Mouse (Mus musculus): ENCODE measurements around the gene Usp49. TPM values are rescaled to one million over a fixed set of nuclear protein-coding genes. Genes with fewer than 3 reads are reported as not detected.
"Not testable (repeated sequence)": the region's sequence is repeated elsewhere in the genome, so short reads cannot be mapped to it uniquely, and the experiment has no call there.

Usp49 gene
- total RNA-seq, 2 experiments from 2014 or later = 3.2 to 3.3 TPM

GRCm38 (mm10) chr17:47633999-47634770 is 3.7 kb downstream of the Usp49 start:
- DNase-seq = no peak
- intact Hi-C loops (cut with DNase I) = loop anchor here (5.0 kb wide), 1 partner anchor 38 kb away; no protein-coding TSS in a partner anchor

DNA sequence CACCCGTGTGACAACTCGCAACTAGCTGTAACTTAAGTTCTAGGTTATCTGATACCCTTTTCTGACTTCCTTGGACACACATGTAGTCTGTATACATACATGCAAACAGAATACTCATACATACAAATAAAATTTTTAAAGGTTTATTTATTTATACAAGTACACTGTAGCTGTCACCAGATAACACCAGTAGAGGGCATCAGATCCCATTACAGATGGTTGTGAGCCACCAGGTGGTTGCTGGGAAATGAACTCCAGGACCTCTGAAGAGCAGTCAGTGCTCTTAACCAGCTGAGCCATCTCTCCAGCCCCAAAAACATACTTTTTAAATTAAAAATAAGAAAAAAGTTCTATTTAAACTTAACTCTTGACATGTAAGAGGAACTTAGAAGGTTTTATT is 12.5 kb downstream of the Usp49 start:
- intact Hi-C loops (cut with DNase I) = no loop called here

GRCm38 (mm10) chr17:47646683-47647082 is 16.2 kb downstream of the Usp49 start:
- peak; percentile 41 to 44 for DNase-seq
- intact Hi-C loops (cut with DNase I) = no loop called here

More for the DNA sequence above, 12.5 kb downstream of the Usp49 start:
- no peak for DNase-seq

DNA sequence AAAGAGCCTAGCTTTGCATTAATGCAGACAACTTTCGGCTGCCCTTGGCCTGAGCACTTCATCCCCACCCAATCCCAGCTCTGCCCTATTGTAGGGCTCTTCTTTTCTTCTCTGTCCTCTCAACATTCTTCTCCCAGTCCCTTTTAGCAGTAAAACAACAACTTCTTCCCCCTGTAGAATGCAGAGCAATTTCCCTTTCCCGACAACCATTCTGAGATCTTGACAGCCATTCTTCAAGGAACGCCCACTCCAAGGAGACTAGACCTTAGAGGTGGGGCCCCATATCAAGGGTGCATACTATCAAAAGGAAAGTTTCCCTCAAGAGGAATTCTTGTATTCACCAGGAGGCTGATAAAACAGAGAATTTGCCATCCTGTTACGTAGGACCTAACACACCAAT is 18.5 kb downstream of the Usp49 start:
- intact Hi-C loops (cut with DNase I) = no loop called here

GRCm38 (mm10) chr17:47651953-47652352 is 21.5 kb downstream of the Usp49 start:
- intact Hi-C loops (cut with DNase I) = no loop called here
- no peak for DNase-seq

More for the DNA sequence above, 18.5 kb downstream of the Usp49 start:
- no peak for DNase-seq

DNA sequence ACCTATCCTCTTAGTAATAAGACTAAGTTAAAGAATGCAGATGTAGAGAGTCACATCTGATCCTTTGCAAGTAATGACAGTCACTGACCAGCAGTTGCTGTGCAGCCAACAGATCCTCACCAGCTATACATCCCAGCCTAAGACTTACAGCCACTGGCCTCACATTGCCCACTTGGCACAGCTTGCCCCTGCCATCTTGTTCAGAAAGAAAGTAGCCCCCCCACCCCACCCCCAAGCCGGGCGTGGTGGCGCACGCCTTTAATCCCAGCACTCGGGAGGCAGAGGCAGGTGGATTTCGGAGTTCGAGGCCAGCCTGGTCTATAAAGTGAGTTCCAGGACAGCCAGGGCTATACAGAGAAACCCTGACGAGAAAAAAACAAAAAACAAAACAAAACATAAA is 23.9 kb downstream of the Usp49 start:
- DNase-seq; intact Hi-C loops (cut with DNase I): not testable (repeated sequence)

DNA sequence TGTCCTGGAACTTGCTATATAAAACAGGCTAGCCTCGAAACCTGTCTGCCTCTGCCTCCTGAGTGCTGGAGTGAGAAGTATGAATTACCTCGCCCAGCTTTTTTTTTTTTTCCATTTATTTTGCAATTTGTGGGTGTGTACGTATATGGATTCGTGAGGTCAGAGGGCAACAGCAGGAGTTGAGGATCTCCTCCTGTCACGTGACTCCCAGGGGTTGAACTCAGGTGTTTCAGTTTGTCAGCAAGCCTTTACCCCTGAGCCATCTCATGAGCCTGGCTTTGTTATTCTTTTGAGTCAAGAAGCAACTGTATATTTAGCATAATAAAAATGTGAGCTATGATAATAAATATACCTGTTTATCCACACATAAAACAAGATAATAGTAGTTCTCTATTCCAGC is 25.2 kb downstream of the Usp49 start:
- no peak for DNase-seq
- intact Hi-C loops (cut with DNase I) = no loop called here

GRCm38 (mm10) chr17:47657901-47658300 is 27.4 kb downstream of the Usp49 start:
- no peak for DNase-seq
- intact Hi-C loops (cut with DNase I) = no loop called here

- intact Hi-C loops (cut with DNase I) = no loop called here
- DNase-seq = no peak
Measured at GRCm38 (mm10) chr17:47658741-47659243, 28.3 kb downstream of the Usp49 start.

DNA sequence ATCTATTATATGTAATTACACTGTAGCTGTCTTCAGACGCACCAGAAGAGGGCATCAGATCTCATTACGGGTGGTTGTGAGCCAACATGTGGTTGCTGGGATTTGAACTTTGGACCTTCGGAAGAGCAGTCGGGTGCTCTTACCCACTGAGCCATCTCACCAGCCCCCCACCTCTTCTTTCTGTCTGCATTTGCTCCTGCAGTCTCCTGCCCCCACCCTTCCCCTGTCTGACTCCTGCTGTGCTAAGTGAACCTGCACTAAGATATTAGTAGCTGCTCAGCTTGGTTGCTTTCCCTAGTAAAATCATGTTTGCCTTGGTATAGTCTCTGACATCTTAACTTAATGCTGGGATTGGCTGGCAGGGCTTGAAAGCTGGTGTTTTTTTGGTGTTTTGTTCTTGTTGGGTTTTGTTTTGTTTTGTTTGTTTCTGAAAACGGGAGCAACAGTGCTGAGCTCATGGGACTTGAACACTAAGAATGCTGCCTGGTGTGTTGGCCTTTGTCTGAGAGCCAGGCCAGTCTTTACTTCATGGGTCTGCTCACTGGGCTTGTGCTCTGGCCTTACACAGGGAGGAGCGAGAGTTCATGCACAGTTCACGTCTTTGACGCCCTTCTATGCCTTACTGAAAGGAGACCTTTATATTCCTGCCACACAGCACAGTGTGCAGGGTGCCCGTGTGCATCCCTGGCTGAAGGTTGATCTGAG is 32.7 kb downstream of the Usp49 start:
- DNase-seq = no peak
- intact Hi-C loops (cut with DNase I) = no loop called here

DNA sequence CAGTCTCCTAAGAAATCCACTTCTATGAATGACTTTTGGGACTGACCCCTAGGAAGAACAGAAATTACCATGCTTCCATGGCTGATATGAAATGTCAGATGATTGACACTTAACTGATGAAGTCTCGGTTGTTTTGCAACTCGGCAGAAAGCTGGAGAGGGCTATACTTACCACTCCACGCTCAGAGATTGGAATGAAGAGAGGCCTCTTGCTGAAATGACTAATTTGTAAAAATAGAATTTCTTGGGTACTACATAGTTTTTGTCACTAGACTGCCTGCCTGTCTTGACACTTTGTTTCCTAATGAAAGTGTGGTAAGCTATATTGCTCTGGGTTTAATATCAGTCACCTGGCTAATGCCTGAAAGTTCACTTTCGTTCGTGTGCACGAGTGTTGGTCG is 34.0 kb downstream of the Usp49 start:
- intact Hi-C loops (cut with DNase I) = no loop called here
- DNase-seq = no peak

DNA sequence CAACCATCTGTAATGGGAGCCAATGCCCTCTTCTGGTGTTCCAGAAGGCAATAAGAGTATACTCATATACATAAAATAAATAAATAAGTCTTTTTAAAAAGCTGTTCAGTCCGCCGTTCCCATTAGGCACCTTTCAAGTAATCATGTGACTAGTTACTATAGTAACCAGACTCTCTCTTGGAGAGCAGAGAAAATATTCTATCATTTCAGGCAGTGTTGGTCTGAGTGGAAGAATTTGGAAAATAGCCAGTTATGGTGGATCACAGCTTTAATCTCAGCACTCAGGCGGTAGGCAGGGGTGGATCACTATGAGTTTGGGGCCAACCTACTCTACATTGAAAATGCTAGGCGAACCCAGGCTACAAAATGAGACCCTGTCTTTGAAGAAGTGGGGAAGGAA is 38.7 kb downstream of the Usp49 start:
- DNase-seq = no peak
- intact Hi-C loops (cut with DNase I) = no loop called here

DNA sequence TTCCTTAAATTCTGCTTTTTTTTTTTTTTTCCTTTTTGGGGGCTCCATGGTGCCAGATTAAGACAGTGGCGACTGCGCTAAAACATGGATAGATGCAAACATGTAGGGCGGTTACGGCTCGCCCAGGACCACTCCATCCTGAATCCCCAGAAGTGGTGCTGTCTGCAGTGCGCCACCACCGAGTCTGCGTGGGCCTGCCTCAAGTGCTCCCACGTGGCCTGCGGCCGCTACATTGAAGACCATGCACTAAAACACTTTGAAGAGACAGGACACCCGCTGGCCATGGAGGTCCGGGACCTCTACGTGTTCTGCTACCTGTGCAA is 41.5 kb downstream of the Usp49 start:
- no peak for DNase-seq

DNA sequence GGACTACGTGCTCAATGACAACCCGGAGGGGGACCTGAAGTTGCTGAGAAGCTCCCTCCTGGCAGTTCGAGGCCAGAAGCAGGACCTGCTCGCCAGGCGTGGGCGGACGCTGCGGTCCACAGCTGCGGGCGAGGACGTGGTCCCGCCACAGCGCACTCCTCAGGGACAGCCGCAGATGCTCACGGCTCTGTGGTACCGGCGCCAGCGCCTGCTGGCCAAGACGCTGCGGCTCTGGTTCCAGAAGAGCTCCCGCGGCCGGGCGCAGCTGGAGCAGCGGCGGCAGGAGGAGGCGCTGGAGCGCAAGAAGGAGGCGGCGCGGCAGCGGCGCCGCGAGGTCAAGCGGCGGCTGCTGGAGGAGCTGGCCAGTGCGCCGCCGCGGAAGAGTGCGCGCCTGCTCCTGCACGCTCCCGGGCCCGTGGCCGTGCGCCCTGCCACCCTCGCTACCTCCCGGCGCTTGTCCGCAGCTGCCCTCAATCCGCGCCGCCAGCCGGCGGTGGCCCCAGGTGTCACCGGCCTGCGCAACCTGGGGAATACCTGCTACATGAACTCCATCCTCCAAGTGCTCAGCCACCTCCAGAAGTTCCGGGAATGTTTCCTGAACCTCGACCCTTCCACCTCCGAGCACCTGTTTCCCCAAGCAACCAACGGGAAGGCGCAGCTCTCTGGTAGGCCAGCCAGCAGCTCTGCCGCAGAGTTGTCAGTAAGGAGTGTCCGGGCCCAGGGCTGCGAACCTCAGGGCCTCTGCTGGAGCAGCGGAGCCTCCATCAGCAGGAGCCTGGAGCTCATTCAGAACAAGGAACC is 42.0 kb downstream of the Usp49 start:
- DNase-seq = peak; percentile 56 to 57
- intact Hi-C loops (cut with DNase I) = loop anchor here (5.0 kb wide), 1 partner anchor 40 kb away; the partner anchor contains the start of gene Usp49

More for the DNA sequence above, 41.5 kb downstream of the Usp49 start:
- intact Hi-C loops (cut with DNase I) = loop anchor here (5.0 kb wide), 1 partner anchor 40 kb away; the partner anchor contains the start of gene Usp49

GRCm38 (mm10) chr17:47676581-47676980 is 46.1 kb downstream of the Usp49 start:
- peak; percentile 47 to 56 for DNase-seq
- intact Hi-C loops (cut with DNase I) = loop anchor here (5.0 kb wide), 2 partner anchors 64 to 169 kb away; partner anchors contain the start of genes Bysl, Ccnd3, Gm20517 and Med20

- intact Hi-C loops (cut with DNase I) = loop anchor here (5.0 kb wide), 2 partner anchors 66 to 171 kb away; partner anchors contain the start of genes Bysl, Ccnd3, Gm20517 and Med20
- DNase-seq = no peak
Measured at GRCm38 (mm10) chr17:47678238-47678637, 47.7 kb downstream of the Usp49 start.

- intact Hi-C loops (cut with DNase I) = loop anchor here (5.0 kb wide), 2 partner anchors 66 to 171 kb away; partner anchors contain the start of genes Bysl, Ccnd3, Gm20517 and Med20
- no peak for DNase-seq
Measured at GRCm38 (mm10) chr17:47678702-47679101, 48.2 kb downstream of the Usp49 start.

- intact Hi-C loops (cut with DNase I) = no loop called here
- DNase-seq = no peak
Measured at GRCm38 (mm10) chr17:47682836-47683235, 52.3 kb downstream of the Usp49 start.

DNA sequence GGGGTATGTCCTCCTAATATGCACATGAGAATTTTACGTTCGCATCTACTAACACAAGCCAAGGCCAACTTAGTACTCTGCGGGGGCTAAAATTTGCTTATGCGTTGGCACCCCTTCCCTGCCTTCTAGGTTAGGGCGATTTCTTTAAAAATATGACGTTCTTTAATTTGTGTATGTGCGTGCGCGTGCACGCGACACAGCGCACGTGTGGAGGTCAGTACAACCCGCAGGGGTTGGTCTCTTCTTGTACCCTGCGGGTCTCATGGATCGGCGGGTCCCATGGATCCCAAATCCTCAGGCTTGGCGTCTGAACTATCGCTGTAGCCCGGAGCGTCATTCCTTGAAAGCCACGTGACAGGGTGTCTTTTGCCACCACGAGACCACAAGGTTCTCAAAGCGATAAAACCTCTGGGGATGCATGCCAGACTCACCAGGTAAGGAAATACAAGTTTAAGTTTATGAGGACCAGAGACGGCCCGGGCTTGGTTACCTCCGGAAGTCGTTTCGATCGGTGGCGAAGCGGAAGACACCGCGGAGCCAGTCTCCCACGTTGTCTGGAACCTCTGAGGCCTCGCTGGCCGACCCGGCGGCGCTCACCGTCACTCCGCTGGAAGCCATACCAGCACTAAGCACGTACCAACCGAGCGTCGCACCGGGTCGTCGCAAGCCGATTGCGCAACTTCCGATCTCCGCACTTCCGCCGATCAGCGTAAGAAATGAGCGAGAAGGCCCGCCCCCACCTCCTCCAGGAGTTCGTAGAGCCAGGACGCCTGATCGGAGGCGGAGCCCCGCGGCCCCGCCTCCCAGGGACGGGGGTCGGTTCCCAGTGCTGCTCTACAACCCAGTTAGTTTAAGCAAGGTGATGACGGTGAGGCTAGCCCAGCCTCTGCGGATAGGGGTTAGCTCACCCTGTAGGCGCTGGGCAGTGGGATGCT is 57.2 kb downstream of the Usp49 start:
- peak; percentile 88 to 91 for DNase-seq
- intact Hi-C loops (cut with DNase I) = loop anchor here (5.0 kb wide), 1 partner anchor 185 kb away; the partner anchor contains the start of gene Taf8
